Mouse (Mus musculus) heart, postnatal 0 days (tissue): Measurements from ENCODE around the gene Grin2c. TPM values are rescaled to one million over a fixed set of nuclear protein-coding genes. Genes with fewer than 3 reads are reported as not detected.
A peak's percentile ranks its signal among the peaks of the same experiment; 100 is the strongest.

Experiments
- ATAC-seq: fragments of 200-750 bp; cut with Nextera tagmentation; 2 replicates; pipeline ENCODE4 v1.8.0; 2017; ENCODE audit warnings: low read depth, moderate number of reproducible peaks, moderate library complexity; ENCODE audit not compliant: insufficient read depth
- DNase-seq: peaks from one replicate; pipeline ENCODE4 v3.0.0-alpha.2; 2016; ENCODE audit warnings: low spot score
- H3K27ac ChIP-seq: fragments of 300-500 bp; sonication (generic); 2 replicates; pipeline ENCODE4 v1.5.1; 2014; ENCODE audit warnings: low read depth, mild to moderate bottlenecking
- H3K27me3 ChIP-seq: fragments of 300-500 bp; sonication (generic); 2 replicates; pipeline ENCODE4 v1.6.1; 2014; ENCODE audit warnings: low read length, mixed read lengths; ENCODE audit not compliant: control insufficient read depth, insufficient read depth
- H3K36me3 ChIP-seq: fragments of 300-500 bp; sonication (generic); replicated peaks from 2 replicates; pipeline ENCODE4 v1.6.1; 2014; ENCODE audit warnings: low read length, mixed read lengths; ENCODE audit not compliant: control insufficient read depth, insufficient read depth
- H3K4me1 ChIP-seq: fragments of 300-500 bp; sonication (generic); 2 replicates; pipeline ENCODE4 v1.6.1; 2014; ENCODE audit warnings: antibody characterized with exemption; ENCODE audit not compliant: control insufficient read depth, insufficient read depth
- H3K4me2 ChIP-seq: fragments of 300-500 bp; sonication (generic); 2 replicates; pipeline ENCODE4 v1.6.1; 2014; ENCODE audit warnings: low read depth, mild to moderate bottlenecking, low read length, moderate library complexity
- H3K4me3 ChIP-seq: fragments of 300-500 bp; sonication (generic); 2 replicates; pipeline ENCODE4 v1.5.1; 2014; ENCODE audit warnings: low read depth, low read length
- H3K9ac ChIP-seq: fragments of 300-500 bp; sonication (generic); replicated peaks from 2 replicates; pipeline ENCODE4 v1.6.1; 2014; ENCODE audit warnings: low read depth, low read length, mixed read lengths
- H3K9me3 ChIP-seq: fragments of 300-500 bp; sonication (generic); replicated peaks from 2 replicates; pipeline ENCODE4 v1.6.1; 2016; ENCODE audit warnings: low read length; ENCODE audit not compliant: control insufficient read depth
- CTCF ChIP-seq: IDR thresholded peaks from 2 replicates; pipeline ENCODE4 v1.5.1; 2016; ENCODE audit warnings: antibody characterized with exemption, control low read depth, low read depth
- EP300 ChIP-seq: IDR thresholded peaks from 2 replicates; pipeline ENCODE4 v1.6.1; 2016; ENCODE audit warnings: antibody characterized with exemption, low read depth
- WGBS: fragments of 180-500 bp; shearing (Covaris S2); extraction: QIAGEN DNeasy Blood & Tissue Kit; methylation state at CpG from one replicate; pipeline ENCODE4 v1.1.7; 2014; 5-methylcytosine and 5-hydroxymethylcytosine counted together
- microRNA-seq: library from miRNA; unstranded; fragments of <30 nt; microRNA quantifications from one replicate; pipeline ENCODE4, GENCODE M21; 2016
- polyA plus RNA-seq: library from polyadenylated mRNA; unstranded; fragments of >200 nt; fragmentation: Nextera tagmentation; extraction: Ambion mirVana; gene quantifications from 2 replicates; pipeline ENCODE4 v1.2.1, GENCODE M21; 2015
- total RNA-seq: library from RNA; depleted of rRNA; stranded (reverse); fragments of >200 nt; gene quantifications from 2 replicates; pipeline ENCODE4 v1.2.3, GENCODE M21; 2014; ENCODE audit warnings: low replicate concordance; rRNA removed

Grin2c gene
- total and polyA plus RNA-seq, 2 experiments from 2014 or later: 1.6 TPM; not detected in 1

DNA sequence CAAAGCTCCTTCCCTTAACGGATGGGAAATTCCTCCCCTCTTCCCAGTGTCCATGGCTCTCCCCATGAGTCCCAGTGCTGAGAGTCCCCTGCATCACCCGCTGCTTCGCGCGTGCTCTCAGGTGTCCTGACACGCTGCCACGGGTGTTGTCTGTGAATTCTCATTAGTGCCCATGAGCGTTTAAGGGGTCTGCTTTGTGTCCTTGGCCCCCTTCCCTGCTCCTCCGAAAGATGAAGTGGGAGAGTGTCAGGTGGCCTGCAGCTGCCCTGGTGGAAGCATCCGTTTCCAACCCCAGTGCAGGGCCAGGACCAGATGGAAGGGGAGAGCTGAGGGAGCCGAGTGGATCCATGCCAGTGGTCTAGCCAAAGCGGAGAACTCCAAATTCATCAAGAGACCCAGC is 58.9 kb downstream of the Grin2c start:
- WGBS: 85% methylated on average over 12 of the region's 12 CpGs
- Histone ChIP-seq H3K9ac (no peak overlapping the region), H3K4me2 (no peak overlapping the region), H3K36me3 (peaks cover 37% of the 10 kb centered on the region), H3K4me3 (no peak overlapping the region), H3K4me1 (no peaks in the 10 kb centered on the region), H3K27me3 (no peaks in the 10 kb centered on the region), H3K27ac (no peak overlapping the region), H3K9me3 (no peaks in the 10 kb centered on the region)
- TF ChIP-seq EP300 (no peak), CTCF (no peak)
- DNase-seq (no peak), ATAC-seq (no peak)

DNA sequence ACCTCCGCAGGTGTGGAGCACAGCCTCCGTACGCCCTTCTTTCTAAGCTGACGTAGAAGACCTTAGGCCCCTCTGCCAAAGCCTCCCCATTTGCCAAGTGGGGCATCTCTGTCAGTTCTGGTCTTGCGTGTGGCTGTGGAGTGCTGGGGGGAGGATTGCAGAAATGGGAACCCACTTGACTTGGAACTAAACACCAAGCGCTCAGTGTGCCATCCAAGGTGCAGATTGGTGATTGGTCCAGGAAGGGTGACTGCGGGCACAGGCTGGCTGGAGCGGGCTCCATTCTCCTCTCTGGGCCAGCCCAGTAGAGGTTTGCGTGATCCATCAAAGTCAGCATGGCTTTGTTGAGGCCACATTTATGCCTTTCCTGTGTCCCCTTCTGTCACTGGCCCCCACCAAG is 64.3 kb downstream of the Grin2c start:
- H3K27ac ChIP-seq: no peak overlapping the region
- no peaks in the 10 kb centered on the region for H3K27me3 ChIP-seq
- no peak for TF ChIP-seq CTCF
- TF ChIP-seq EP300: no peak
- H3K9me3 ChIP-seq: no peaks in the 10 kb centered on the region
- H3K4me1 ChIP-seq: no peaks in the 10 kb centered on the region
- H3K36me3 ChIP-seq: peaks cover 43% of the 10 kb centered on the region
- no peak overlapping the region for H3K4me2 ChIP-seq
- no peak overlapping the region for H3K9ac ChIP-seq
- WGBS: 90% methylated on average over 9 of the region's 9 CpGs
- 0 out of 2 replicates have a peak, but pooled peaks have one; percentile 6 for ATAC-seq
- no peak overlapping the region for H3K4me3 ChIP-seq
- no peak for DNase-seq

DNA sequence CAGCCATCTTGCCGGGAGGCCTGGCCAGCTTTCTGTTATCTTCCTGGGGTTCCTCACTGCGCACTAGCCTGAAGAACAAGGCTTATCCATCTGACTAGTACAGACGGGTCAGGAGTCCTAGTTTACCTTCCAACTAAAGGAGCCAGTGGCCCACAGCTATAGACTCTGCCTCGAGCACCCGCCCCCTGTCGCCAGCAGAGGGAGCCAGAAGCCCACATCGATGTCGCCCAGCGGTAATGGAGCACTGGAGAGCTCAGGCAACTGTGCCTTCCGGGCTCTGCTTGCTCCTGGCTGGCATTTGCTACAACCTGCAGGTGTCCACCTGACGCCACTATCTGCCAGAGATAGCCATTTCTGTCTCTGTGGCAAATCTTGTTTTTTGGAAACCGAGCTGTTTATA is 64.7 kb downstream of the Grin2c start:
- Histone ChIP-seq H3K27ac (no peak overlapping the region), H3K36me3 (peaks cover 47% of the 10 kb centered on the region), H3K9ac (no peak overlapping the region), H3K27me3 (no peaks in the 10 kb centered on the region), H3K4me1 (no peaks in the 10 kb centered on the region), H3K4me3 (no peak overlapping the region), H3K9me3 (no peaks in the 10 kb centered on the region), H3K4me2 (no peak overlapping the region)
- peak; percentile 94 for TF ChIP-seq CTCF
- no peak for TF ChIP-seq EP300
- DNase-seq (peak; percentile 58), ATAC-seq (peak; percentile 87)
- WGBS: 11% methylated on average over 12 of the region's 12 CpGs

DNA sequence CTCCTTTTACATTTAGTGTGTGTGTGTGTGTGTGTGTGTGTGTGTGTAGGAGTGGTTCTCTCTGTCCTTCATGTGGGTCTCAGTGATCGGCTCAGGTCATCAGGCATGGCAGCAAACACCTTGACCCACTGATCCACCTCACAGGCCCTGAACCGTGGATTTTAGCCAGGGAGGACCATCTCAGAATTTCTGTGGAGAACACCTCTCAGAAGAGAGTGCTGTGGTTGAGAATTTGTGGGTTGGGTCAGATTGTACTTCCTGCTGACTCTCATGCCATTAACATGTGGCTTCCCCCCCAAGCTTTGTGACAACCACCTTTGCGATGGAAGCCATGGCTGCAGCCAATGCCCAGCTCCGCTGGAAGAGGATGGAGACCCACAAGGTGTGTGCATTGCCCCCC is 66.5 kb downstream of the Grin2c start:
- ATAC-seq: no peak
- DNase-seq: no peak
- no peak overlapping the region for H3K4me2 ChIP-seq
- no peaks in the 10 kb centered on the region for H3K27me3 ChIP-seq
- H3K36me3 ChIP-seq: peaks cover 30% of the 10 kb centered on the region
- H3K9me3 ChIP-seq: no peaks in the 10 kb centered on the region
- no peak overlapping the region for H3K9ac ChIP-seq
- H3K4me1 ChIP-seq: no peaks in the 10 kb centered on the region
- no peak overlapping the region for H3K4me3 ChIP-seq
- no peak overlapping the region for H3K27ac ChIP-seq
- TF ChIP-seq EP300: no peak
- TF ChIP-seq CTCF: no peak
- 89% methylated on average over 4 of the region's 4 CpGs for WGBS

Small RNA genes within 50 kb of the gene (microRNA-seq; reads per million reads assigned to microRNA genes)
- not detected for gene Gm25837

Other genes with a start within 250 kb of the Grin2c start
- gene Cd300ld4, start 240.2 kb downstream of the Grin2c start, total RNA-seq: not detected in 2 replicates
- gene Cd300ld4, start 240.2 kb downstream of the Grin2c start, polyA plus RNA-seq: not detected in 2 replicates
- not detected in 2 replicates for gene Cd300ld5, start 229.5 kb downstream of the Grin2c start, total RNA-seq
- gene Cd300ld5, start 229.5 kb downstream of the Grin2c start, polyA plus RNA-seq: not detected in 2 replicates
- not detected in 2 replicates for gene Cd300ld3, start 218.8 kb downstream of the Grin2c start, total RNA-seq
- not detected in 2 replicates for gene Cd300ld3, start 218.8 kb downstream of the Grin2c start, polyA plus RNA-seq
- gene Cd300e, start 205.1 kb downstream of the Grin2c start, total RNA-seq: not detected in 2 replicates
- 0.07 TPM in 1 of 2 replicates, not detected in the other for gene Cd300e, start 205.1 kb downstream of the Grin2c start, polyA plus RNA-seq
- gene Rab37, start 175.8 kb downstream of the Grin2c start, total RNA-seq: 0.04 and 2.0 TPM in 2 replicates
- 1.1 and 1.3 TPM in 2 replicates for gene Rab37, start 175.8 kb downstream of the Grin2c start, polyA plus RNA-seq
- gene Cd300lf, start 133.3 kb downstream of the Grin2c start, total RNA-seq: 0.15 and 3.3 TPM in 2 replicates
- gene Cd300lf, start 133.3 kb downstream of the Grin2c start, polyA plus RNA-seq: 0.63 and 0.96 TPM in 2 replicates
- gene Slc9a3r1, start 103.9 kb downstream of the Grin2c start, total RNA-seq: 11.3 and 13.6 TPM in 2 replicates
- gene Slc9a3r1, start 103.9 kb downstream of the Grin2c start, polyA plus RNA-seq: 12.3 and 14.2 TPM in 2 replicates
- 4.1 and 9.0 TPM in 2 replicates for gene Tmem104, start 79.8 kb downstream of the Grin2c start, total RNA-seq
- 6.0 and 6.4 TPM in 2 replicates for gene Tmem104, start 79.8 kb downstream of the Grin2c start, polyA plus RNA-seq
- gene Nat9, start 79.4 kb downstream of the Grin2c start, total RNA-seq: 7.7 and 8.0 TPM in 2 replicates
- gene Nat9, start 79.4 kb downstream of the Grin2c start, polyA plus RNA-seq: 21.1 and 21.6 TPM in 2 replicates
- gene Fdxr, start 9.8 kb upstream of the Grin2c start, total RNA-seq: 13.8 and 18.2 TPM in 2 replicates
- 9.6 and 10.1 TPM in 2 replicates for gene Fdxr, start 9.8 kb upstream of the Grin2c start, polyA plus RNA-seq
- 2.9 and 3.5 TPM in 2 replicates for gene Fads6, start 30.4 kb upstream of the Grin2c start, total RNA-seq
- 0.33 and 0.34 TPM in 2 replicates for gene Fads6, start 30.4 kb upstream of the Grin2c start, polyA plus RNA-seq
- gene Otop2, start 39.9 kb upstream of the Grin2c start, total RNA-seq: 0.12 TPM in 1 of 2 replicates, not detected in the other
- not detected in 2 replicates for gene Otop2, start 39.9 kb upstream of the Grin2c start, polyA plus RNA-seq
- 0.31 TPM in 1 of 2 replicates, not detected in the other for gene Ush1g, start 54.8 kb upstream of the Grin2c start, total RNA-seq
- gene Ush1g, start 54.8 kb upstream of the Grin2c start, polyA plus RNA-seq: 0.03 and 0.05 TPM in 2 replicates
- gene Otop3, start 67.5 kb upstream of the Grin2c start, total RNA-seq: not detected in 2 replicates
- not detected in 2 replicates for gene Otop3, start 67.5 kb upstream of the Grin2c start, polyA plus RNA-seq
- 8.3 and 11.9 TPM in 2 replicates for gene Hid1, start 100.5 kb upstream of the Grin2c start, total RNA-seq
- gene Hid1, start 100.5 kb upstream of the Grin2c start, polyA plus RNA-seq: 5.3 and 5.4 TPM in 2 replicates
- gene Cdr2l, start 114.7 kb upstream of the Grin2c start, total RNA-seq: 23.1 and 26.7 TPM in 2 replicates
- 5.2 and 5.6 TPM in 2 replicates for gene Cdr2l, start 114.7 kb upstream of the Grin2c start, polyA plus RNA-seq
- gene Mrpl58, start 136.5 kb upstream of the Grin2c start, total RNA-seq: 107 and 285 TPM in 2 replicates
- gene Mrpl58, start 136.5 kb upstream of the Grin2c start, polyA plus RNA-seq: 224 and 232 TPM in 2 replicates
- gene Atp5h, start 152.7 kb upstream of the Grin2c start, total RNA-seq: 991 and 1,040 TPM in 2 replicates
- 4,106 and 4,345 TPM in 2 replicates for gene Atp5h, start 152.7 kb upstream of the Grin2c start, polyA plus RNA-seq
- 8.3 and 8.4 TPM in 2 replicates for gene Kctd2, start 152.9 kb upstream of the Grin2c start, total RNA-seq
- gene Kctd2, start 152.9 kb upstream of the Grin2c start, polyA plus RNA-seq: 15.1 and 15.6 TPM in 2 replicates
- not detected in 2 replicates for gene Trim80, start 173.3 kb upstream of the Grin2c start, total RNA-seq
- gene Trim80, start 173.3 kb upstream of the Grin2c start, polyA plus RNA-seq: 0.18 and 0.26 TPM in 2 replicates
- 0.99 and 3.8 TPM in 2 replicates for gene Slc16a5, start 195.2 kb upstream of the Grin2c start, total RNA-seq
- 0.11 and 0.15 TPM in 2 replicates for gene Slc16a5, start 195.2 kb upstream of the Grin2c start, polyA plus RNA-seq
- gene Armc7, start 208.4 kb upstream of the Grin2c start, total RNA-seq: 1.8 and 8.7 TPM in 2 replicates
- 3.3 TPM in 2 replicates for gene Armc7, start 208.4 kb upstream of the Grin2c start, polyA plus RNA-seq
- gene Nt5c, start 224.6 kb upstream of the Grin2c start, total RNA-seq: 24.5 and 28.0 TPM in 2 replicates
- gene Nt5c, start 224.6 kb upstream of the Grin2c start, polyA plus RNA-seq: 49.8 and 53.7 TPM in 2 replicates
- 433 and 473 TPM in 2 replicates for gene Jpt1, start 247.1 kb upstream of the Grin2c start, total RNA-seq
- gene Jpt1, start 247.1 kb upstream of the Grin2c start, polyA plus RNA-seq: 496 and 503 TPM in 2 replicates